Mouse (Mus musculus) spleen, postnatal 10 days (tissue): ENCODE data around the gene Col11a2.
"Not testable (repeated sequence)": the region's sequence is repeated elsewhere in the genome, so short reads cannot be mapped to it uniquely, and the experiment has no call there.

Source experiments
- DNase-seq, 2 experiments: peaks; one replicate each; pipeline ENCODE4 v3.0.0; 2021 to 2022; ENCODE audit warnings: low spot score in 2 of 2

The Col11a2 gene

GRCm38 (mm10) chr17:34038878-34039561 lies at the start of gene Col11a2:
Gene Col11a2, plus strand, starts transcription at chr17:34039437.
- DNase-seq, result no peak

DNA sequence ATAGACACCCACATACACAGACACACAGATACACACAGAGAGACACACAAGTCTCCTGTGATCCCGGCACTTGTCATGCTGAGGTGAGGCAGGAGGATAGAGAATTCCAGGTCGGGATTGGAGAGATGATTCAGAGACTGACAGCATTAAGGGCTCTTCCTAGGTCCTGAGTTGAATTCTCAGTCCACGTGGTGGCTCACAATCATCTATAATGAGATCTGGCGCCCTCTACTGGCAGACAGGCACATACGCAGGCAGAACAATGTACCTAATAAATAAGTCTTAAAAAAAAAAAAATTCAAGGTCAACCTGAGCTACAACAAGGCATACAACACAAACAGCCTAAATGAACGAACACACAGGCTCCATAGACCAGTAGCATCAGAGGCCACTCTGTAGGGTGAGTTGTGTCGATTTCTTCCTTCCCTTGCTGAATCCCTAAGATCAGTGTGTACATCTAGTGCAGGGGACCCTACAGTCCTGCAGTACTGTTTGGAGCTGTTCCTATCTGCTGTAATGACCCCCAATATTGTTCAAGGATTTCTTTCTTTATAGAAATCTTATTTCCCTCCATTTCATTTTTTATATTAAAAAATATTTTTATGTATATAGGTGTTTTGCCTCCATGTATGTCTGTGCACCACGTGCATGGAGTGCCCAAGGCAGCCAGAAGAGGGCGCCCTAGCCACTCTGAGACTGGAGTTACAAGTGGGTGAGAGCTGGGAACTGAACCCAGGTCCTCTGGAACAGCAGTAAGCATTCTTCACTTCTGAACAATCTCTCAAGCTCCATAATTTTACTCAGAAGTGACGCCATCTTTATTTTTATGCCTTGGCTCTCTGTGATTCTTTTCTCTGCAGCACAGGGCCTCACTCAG lies 47.2 kb upstream of the Col11a2 start:
- DNase-seq, result peak; percentile 37 to 81

DNA sequence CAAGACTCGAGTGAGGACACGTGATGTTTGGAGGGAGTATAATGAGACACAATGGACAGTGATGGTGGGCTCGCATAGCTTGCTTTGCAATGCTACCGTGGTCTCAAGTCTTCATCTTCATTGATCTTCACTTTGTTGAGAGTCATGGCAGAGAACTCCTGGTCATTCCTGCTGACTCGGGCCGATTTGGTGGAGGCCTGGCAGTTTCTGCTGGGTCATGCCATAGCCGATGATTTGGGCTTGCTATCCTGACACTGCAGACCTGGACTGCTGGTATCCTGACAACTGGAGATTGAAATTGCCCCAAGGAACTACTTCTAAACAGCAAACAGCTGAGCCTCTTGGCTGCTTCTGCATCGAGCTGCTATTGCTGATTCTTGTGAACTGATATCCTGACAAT lies 44.3 kb upstream of the Col11a2 start:
- no peak for DNase-seq

DNA sequence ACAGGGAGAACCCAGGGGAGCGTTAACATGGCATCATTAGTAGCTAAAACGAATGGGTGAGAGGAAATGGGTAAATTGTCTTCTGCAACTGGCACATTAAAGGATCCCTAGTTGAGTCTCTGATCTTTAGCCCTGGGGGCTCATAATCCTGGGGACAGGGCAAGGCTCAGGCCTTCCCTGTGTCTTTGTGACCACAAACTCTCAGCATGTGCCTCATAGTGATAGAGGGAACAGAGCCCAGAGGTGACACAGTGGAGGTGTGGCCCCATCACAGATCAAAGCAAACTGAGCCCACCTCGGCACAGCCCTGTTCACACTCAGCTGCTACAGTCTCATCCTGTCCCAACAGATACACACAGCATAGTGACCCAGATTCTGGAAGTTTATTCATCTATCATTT lies 43.6 kb upstream of the Col11a2 start:
- no peak for DNase-seq

GRCm38 (mm10) chr17:33997025-33997424 lies 42.2 kb upstream of the Col11a2 start:
- DNase-seq, result not testable (repeated sequence)

GRCm38 (mm10) chr17:33998697-33999096 lies 40.5 kb upstream of the Col11a2 start:
- DNase-seq, result not testable (repeated sequence)

GRCm38 (mm10) chr17:33999341-34000149 lies 39.7 kb upstream of the Col11a2 start:
- peak; percentile 33 to 59 for DNase-seq

GRCm38 (mm10) chr17:34000150-34000537 lies 39.1 kb upstream of the Col11a2 start, which contains the start of gene H2-K1:
Gene H2-K1, minus strand, starts transcription at chr17:34000347.
- peak; percentile 79 to 92 for DNase-seq

DNA sequence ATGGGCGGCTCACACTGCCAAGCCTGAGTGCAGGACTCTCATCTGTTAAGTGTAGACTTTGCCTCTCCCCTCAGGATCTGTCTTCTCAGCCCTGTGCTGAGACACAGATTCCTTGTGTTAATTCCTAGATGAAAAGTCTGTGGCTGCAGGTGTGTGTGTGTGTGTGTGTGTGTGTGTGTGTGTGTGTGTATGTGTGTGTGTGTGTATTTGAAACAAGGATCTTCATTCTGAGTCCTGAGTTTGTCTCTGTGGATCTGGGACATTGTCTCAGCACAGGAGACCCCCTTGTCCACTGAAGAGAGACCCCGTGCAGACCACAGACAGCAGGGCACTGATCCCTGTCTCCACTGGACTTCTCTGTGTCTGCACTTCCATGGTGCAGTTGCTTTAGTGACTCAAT lies 38.4 kb upstream of the Col11a2 start:
- not testable (repeated sequence) for DNase-seq

GRCm38 (mm10) chr17:34003426-34003825 lies 35.8 kb upstream of the Col11a2 start:
- DNase-seq, result peak; percentile 39 to 70

GRCm38 (mm10) chr17:34006570-34006969 lies 32.7 kb upstream of the Col11a2 start:
- DNase-seq, result no peak

GRCm38 (mm10) chr17:34010156-34010555 lies 29.1 kb upstream of the Col11a2 start:
- no peak for DNase-seq

DNA sequence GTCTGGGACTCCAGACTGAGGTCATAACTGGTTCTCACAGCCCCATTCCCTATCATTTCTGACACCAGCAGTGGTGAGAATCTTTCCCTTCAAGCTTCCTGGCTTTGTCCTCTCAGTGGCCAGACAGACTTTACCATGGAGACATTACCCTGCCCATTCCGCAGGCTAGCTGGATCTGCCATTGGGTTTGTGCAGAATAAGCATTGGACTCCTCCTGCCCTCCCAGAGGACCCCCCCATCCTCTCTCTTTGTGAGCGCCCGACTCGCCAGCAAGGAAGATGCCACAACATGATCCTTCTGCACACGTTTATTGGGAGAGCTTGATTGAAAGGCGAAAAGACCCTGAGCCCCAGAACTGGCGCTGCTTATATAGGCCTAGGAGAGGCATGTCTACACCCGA lies 25.8 kb upstream of the Col11a2 start:
- no peak for DNase-seq

DNA sequence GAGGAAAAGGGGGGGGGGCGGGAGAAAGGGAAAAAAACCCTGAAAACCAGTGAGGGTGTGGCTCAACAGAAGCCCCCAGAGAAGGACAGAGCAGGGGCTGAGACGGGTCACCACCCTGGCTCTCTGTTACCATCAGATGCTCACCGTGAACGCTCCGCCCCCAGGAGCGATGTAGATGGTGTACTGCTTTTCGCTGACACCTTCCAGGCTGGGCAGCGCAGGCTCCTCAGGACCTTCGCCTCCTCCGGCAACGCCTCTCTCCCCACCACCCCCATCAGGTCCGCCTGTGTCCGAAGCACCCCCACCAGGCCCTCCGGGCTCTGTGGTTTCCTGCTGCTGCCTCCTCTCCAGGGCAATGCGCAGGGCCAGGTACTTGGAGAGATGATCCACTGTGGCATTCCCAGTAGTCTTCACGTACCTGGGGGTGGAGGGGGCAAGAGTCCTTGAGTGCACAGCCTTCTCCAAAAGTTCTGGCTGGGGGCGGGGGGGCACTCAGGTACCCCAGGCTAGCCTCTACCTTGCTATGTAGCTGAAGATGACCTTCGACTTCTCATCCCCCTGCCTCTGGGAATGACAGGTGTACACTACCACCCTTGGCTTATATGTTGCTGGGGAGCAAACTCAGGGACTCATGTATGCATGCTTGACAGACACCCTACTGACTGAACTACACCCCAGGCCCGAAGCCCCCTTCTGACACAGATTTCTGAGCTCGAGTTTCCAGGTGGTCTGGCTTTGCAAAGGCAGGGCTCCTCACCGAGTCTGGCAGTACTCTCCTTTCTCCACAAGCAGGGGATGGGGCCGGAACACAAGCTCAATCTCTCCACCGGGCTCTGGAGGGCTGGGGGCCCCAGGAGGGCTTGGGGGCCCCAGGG lies 17.5 kb upstream of the Col11a2 start:
- no peak for DNase-seq

DNA sequence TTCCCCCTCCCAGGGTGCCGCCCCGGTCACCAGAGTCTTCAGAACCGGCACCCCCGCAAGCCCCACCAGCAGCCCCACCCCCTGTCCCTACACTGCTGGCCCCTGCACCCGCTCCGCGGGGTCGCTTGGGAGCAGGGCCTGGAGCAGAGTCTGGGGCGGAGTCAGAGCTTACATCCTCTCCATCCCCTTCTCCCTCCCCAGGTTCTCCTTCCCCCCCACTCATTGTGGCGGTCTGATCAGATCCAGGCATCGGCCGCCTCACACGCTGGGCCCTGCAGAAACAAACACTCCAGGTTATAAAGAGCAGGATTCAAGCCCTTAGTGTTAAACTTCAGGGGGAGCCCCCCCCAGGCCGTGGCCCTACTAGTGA lies 16.8 kb upstream of the Col11a2 start:
- no peak for DNase-seq

GRCm38 (mm10) chr17:34022987-34023386 lies 16.2 kb upstream of the Col11a2 start:
- no peak for DNase-seq

GRCm38 (mm10) chr17:34023678-34024077 lies 15.6 kb upstream of the Col11a2 start:
- no peak for DNase-seq

GRCm38 (mm10) chr17:34024317-34024821 lies 14.9 kb upstream of the Col11a2 start, which contains the start of gene Ring1:
Gene Ring1, minus strand, starts transcription at chr17:34024680.
- DNase-seq, result peak; percentile 82 to 88

DNA sequence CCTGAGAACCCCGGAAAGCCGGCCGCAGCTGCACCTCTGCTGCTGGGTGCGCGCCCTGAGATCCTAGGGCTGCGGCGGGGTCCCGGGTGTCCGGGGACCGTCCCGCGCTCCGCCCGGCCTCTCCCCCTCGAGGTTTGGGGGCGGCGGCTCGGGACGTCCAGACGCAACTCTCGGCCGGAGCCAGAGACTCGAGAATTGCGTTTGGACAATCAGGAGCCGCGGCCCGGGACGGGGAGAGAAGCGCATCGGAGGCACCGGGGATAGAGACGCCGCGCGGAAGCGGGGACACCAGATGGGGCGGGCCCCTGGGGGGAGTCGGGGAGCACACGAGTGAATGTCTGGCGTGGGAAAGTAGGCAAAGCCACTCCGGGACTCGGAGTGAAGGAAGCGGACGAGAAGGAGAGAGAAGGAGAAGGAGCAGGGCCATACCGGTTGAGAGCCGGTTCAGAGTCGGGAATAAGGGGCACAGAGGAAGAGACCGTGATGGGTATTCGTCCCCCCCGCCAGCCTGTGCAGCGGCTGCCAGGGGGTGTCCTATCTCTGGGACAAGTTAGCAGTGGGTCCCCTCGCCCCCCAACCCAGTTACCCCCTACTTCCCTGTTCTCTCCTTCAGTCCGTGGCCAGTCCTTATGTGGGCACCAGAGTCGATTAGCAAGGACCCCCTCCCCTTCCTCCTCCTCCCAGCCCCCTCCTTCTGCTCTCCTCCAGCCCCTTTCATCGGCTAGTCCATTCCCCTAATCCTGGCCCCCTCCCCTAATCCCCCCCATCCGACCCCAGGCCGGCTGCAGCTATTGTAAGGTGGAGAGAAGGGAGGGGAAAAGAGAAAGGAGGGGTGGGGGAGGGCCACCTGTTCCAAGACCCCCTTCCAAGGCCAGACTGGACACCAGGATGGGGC lies 14.1 kb upstream of the Col11a2 start:
- DNase-seq, result peak in 1 of 2 experiments; percentile 68

DNA sequence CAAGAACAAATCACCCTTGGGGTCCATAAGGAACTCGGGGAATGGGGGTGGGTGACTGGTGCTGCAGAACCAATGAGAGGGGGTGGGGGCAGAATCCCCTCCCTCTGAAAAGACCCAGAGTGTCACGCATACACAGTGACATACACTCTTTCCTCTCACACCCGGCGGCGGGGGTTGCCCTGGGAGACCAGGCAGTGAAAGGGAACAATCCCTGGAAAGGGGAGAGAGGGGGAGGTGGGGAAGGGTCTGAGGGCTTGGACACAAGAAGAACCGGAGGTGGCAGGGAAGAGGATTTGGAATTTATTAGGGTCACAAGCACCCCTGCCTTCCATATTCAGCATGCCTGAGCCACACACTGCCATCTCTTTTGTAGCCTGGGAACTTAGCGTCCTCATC lies 13.5 kb upstream of the Col11a2 start:
- no peak for DNase-seq
